21 mouse cellular contexts compared by ENCODE assay signal in the genomic region with DNA sequence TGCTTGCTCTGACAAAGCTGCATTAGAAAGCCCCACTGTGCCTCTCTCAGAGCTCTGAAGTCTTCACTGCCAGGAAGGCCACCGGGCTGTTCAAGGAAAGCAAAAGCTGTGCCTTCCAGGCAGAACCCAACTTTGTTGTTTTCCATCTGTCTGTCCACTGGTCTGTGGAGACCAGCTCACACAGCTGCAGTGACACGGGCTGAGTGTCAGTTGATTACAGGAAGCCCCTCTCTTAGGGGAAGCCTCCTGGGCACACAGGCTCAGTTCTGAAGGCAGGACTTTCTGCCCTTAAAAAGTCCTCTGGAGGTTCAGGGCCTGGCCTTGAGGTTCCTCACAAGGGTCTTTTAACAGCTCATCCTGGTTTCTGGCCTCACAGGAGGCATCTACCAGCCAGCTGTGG. TPM values are rescaled to one million over a fixed set of nuclear protein-coding genes. Genes with fewer than 3 reads are reported as not detected.
"Had no signal": no experiment of that assay in that cellular context is flagged by ENCODE, and none has a peak within 500 bp of the region (broad histone marks: within the 10 kb centered on the region; RNA-seq: fewer than 3 reads in every experiment).

No protein-coding gene starts in this region.

- H3K4me1 ChIP-seq: midbrain, embryonic 13.5 days; neural tube, embryonic 12.5 days; stomach, embryonic 15.5 days had no signal

- ATAC-seq: midbrain, embryonic 13.5 days had no signal

- H3K4me3 ChIP-seq: kidney, embryonic 15.5 days; lung, embryonic 15.5 days; midbrain, embryonic 13.5 days; neural tube, embryonic 12.5 days; stomach, embryonic 15.5 days had no signal

- DNase-seq: kidney, adult 2 months; kidney, postnatal 14 days; left cerebral cortex, postnatal 4 days; lung, postnatal 14 days; right cerebral cortex, postnatal 4 days; spleen, adult 18-20 months; thymus, adult 2 months; thymus, postnatal 25 days had no signal

- H3K27me3 ChIP-seq: kidney, embryonic 15.5 days; midbrain, embryonic 13.5 days; neural tube, embryonic 12.5 days; stomach, embryonic 15.5 days had no signal

- H3K36me3 ChIP-seq: kidney, embryonic 15.5 days; lung, embryonic 15.5 days; midbrain, embryonic 13.5 days; neural tube, embryonic 12.5 days; stomach, embryonic 15.5 days had no signal

- H3K27ac ChIP-seq: kidney, embryonic 15.5 days; lung, embryonic 15.5 days; midbrain, embryonic 13.5 days; neural tube, embryonic 12.5 days; stomach, embryonic 15.5 days had no signal

RNA-seq across cellular contexts. Expression of a gene that starts 55.1 kb away (rescaled TPM):
- total RNA-seq: layer of hippocampus, adult 8-10 months; layer of hippocampus, postnatal 14 days; left cerebral cortex, adult 18-20 months; left cerebral cortex, postnatal 10 days; left cerebral cortex, postnatal 4 days; megakaryocyte-erythroid progenitor cell, adult 5-6 weeks; neutrophil, adult 5-6 weeks had no signal
- polyA plus RNA-seq: kidney, embryonic 15.5 days; liver, embryonic 11.5 days; lung, embryonic 15.5 days; midbrain, embryonic 13.5 days; neural tube, embryonic 12.5 days; urinary bladder, adult 2 months had no signal
